Mouse (Mus musculus): ENCODE measurements around the gene Gm32742. TPM values are rescaled to one million over a fixed set of nuclear protein-coding genes. Genes with fewer than 3 reads are reported as not detected.

Gene Gm32742
- total RNA-seq, 2 experiments from 2014 or later = not detected

Small RNAs within 50 kb of the gene (microRNA-seq; reads per million reads assigned to microRNA genes)
- gene Mir34b (ENCODE audit: borderline number of aligned reads in 2 of 2) (20.2 to 94.6 reads per million in 2 experiments), gene Mir34c (ENCODE audit: borderline number of aligned reads in 2 of 2) (271 to 3,127 reads per million in 2 experiments)

Other genes starting within 250 kb of the Gm32742 start
- 100 to 1,000 TPM; 120 to 197 TPM for gene Sik2, start 156.4 kb downstream of the Gm32742 start, total RNA-seq (2021)
- not detected for gene Btg4, start 104.6 kb downstream of the Gm32742 start, total RNA-seq (2021)
- 1 to 10 TPM; 4.3 to 4.8 TPM for gene Layn, start 88.4 kb downstream of the Gm32742 start, total RNA-seq (2021)
- not detected for gene 4833427G06Rik, start 63.4 kb downstream of the Gm32742 start, total RNA-seq (2021)
- gene Pou2af1, start 48.2 kb upstream of the Gm32742 start, total RNA-seq (2021) = under 1 TPM; 0.20 to 0.35 TPM
- 1 to 10 TPM; 2.0 to 3.3 TPM for gene Colca2, start 113.1 kb upstream of the Gm32742 start, total RNA-seq (2021)
- gene 1810046K07Rik, start 163.4 kb upstream of the Gm32742 start, total RNA-seq (2021) = not detected

Measured in adrenal gland, adult 18-20 months (tissue).